Mouse (Mus musculus) gonadal fat pad, adult 2 months (tissue): ENCODE measurements around the gene Vcp. TPM values are rescaled to one million over a fixed set of nuclear protein-coding genes. Genes with fewer than 3 reads are reported as not detected.

Experiments used
- DNase-seq: peaks from one replicate; pipeline ENCODE4 v3.0.0-alpha.2; 2012; ENCODE audit warnings: low read depth
- polyA plus RNA-seq: library from polyadenylated mRNA; depleted of rRNA; stranded (reverse); fragments of >200 nt; gene quantifications from 2 replicates; pipeline ENCODE4 v1.2.3, GENCODE M21; 2012; rRNA removed

Vcp gene
- polyA plus RNA-seq, result 142 and 179 TPM in 2 replicates

DNA sequence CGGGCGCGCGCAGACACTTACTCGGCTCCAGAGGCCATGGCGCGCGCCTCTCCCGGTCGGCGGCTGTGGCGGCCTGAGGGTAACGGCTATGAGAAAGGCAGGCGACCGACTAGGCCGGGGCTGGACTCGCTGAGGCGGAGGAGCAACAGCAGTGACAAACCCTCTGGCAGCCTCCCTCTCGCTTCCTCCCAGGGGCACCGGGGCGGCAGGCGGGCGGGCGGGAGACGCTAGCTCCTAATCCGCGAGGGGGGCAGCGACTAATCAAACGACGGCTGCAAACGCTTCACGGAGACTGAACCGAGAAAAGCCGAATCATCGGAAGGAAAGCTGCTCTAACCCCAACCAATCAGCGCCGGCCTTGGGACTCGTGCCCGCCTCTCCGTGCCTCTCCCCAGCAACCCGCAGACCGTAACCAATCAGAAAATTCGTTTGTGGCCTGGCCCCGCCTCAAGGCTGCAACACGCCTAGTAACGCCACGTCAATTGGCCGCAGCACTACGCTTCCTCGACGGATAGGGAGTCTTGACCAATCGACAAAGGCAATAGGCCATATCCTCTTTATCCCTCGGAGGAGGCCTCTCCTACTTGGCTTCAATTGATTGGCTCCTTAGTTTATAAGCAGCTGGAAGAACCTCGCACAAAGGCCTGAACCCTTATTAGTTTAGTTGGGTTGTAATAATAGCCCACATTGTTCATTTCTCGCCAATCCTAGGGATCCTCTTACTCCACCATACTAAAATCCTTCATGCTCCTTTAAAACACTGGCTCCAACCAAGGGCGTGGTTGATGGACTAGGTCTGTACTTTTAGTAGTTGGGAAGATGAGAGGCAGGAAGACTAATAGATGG, at the start of gene Vcp:
TSS of gene Vcp (minus strand) at position 367 of the 846 bp plus-strand sequence.
- peak; percentile 95 for DNase-seq

DNA sequence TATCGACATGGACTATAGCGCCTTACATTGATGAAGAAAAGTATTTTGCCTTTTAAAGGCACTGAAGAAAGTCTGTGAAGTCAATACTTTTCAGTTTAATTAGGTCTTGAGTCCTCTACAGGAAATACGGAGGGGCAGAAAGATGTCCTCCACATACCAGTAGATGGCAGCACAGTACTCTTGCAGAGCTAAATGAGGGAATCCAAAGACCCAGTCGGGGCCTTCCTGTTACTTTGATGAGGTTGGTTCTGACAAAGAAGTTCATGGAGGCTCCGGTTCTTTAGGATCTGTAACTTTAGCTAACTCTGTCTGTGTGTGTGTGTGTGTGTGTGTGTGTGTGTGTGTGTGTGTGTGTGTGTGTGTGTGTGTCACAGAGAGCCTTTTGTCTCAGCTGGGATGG, 46.9 kb upstream of the Vcp start:
- no peak for DNase-seq

DNA sequence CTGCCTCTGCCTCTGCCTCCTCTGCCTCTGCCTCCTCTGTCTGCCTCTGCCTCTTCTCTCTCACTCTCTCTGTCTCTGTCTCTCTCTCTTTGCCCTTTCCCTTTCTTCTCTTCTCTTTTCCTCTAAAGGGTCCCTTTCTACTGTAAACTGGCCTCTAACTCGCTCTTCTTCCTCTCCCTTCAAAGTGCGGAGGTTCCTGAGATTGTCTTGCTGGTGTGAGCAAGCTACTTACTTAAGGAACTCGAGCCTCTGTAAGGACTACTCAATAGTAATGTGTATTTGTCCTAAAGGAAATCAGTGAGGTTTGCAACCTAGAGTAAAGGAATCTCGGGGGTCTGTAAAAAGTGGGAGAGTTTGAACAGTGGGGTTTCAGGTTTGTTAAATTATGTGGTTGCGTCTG, 46.3 kb upstream of the Vcp start:
- DNase-seq, result no peak

DNA sequence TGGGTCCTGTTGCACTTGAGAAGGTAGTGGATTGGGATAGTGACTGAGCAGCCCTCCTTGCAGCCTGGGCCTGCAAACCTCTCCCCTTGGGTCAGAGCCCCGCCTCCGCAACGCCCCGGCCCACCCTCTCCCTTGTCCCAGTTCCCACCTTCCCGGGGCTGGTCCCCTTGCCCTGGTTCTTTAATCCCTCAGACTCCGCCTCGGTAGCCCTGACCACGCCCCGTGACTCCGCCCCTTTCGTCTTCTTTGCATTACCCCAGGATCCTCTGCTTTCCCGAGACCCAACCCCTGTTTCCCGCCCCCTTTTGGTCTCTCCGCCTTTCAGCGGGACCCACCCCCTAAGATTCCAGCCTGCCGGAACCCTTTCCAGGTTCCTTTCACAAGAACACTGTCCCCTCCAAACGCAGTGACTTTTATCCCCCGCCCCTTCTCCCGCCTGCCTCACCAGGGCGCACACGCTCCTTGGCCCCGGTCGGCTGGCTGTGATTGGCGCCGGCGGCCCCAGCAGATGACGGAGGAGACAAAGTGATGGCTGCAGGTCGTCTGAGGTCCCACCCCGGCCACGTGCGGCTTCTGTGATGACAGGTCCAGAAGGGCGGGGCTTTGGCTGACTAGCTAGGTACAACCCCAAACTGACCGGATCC, 45.5 kb upstream of the Vcp start, which contains the start of gene Fam214b:
TSS of gene Fam214b (minus strand) at position 562 of the 644 bp plus-strand sequence.
- DNase-seq, result peak; percentile 75

DNA sequence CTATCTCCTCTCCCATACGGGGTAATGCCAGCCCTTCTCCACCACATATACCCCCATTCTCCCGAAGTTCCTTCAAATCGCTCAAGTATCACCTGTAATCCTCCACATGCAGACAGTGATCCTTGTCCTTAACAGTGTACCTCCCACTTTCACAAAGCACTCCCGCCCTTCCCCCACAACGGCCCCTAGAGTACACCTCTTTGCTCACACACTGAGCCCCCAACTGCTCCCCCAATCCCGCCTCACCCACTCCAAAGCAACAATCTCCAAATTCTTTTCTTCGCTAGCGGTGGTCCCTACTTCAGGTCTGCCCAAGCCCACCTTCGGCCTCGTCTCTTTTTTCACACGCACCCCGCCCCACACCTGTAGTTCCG, 45.0 kb upstream of the Vcp start:
- no peak for DNase-seq

DNA sequence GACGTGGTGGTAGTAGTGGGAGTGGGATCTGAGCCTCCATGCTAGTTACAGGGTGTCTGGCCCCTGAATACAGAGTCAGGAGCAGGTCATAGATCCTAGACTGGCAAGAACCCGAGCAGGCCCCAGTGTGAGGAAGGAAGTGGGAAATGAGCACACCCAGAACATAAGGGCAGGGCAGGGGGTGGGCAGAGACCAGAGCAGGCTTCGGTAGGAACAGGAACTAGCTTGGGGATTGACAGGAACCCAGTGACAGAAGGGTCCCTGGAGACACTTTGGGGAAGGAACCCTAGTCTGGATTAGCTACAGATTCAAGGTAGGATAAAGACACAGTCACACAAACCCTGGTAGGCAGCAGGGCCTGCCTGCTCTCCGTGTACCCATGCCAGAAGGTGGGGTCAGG, 44.4 kb upstream of the Vcp start:
- DNase-seq, result no peak

DNA sequence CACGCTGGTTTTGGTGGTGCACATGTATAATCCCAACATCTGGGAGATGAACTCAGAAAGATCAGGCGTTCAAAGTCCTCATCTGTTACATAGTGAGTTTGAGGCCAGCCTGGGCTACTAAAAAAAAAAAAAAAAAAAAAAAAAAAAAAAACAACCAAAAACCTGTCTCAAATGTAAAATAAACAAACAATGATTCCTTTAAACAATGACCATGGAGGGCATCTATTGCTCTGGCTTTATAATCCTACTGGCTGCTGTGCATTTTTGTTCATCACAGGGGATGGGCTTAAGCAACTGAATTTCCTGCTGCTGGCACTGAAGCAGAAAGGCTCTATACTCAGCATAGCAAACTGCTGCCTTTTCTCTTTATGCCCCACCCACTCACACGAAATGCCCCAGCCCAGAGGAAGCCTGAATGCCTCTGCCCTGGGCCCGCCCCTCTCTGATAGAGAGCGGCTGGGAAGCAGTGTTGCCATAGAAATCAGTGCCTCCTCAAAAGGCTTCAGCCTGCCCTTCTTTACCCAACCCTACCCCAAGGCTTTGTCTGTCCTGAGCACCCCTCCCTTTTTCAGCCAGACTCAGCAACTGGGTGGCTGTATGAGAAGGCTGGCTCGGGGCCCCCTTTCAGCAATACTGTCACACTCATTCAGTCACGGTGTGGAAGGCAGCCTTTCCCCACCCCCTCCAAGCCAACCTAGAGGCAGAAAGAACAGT, 43.5 kb upstream of the Vcp start:
- DNase-seq, result no peak

DNA sequence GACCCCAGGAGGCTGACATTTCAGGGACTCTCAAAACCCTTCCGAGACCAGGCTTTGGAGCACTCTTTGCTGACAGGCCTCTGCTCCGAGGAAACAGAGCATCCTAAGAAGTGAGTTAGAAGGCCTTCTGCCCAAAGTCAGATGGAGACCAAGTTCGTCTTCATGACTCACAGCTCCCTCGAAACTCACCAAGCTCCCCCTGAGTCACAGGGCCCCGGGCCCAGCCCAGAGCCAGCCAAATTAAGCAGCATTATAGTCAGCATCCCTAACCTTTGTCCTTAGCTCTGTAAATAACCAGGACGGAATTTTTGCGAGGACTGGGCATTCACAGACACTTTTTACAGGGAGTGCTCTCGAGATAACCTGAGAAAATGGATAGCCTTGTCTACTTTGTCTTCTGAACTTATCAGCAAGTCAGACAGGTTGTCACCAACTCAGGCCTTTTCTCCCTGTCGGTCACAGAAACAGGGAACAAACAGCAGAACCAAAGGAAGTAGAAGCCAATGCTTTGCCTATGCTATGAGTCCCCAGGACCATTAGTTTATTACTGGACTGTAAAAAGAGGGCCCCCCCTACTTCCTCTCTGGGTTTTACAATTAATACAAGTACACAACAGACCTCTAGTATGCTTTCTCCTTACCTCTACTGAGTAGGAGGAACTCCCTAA, 40.7 kb upstream of the Vcp start:
- DNase-seq, result no peak

DNA sequence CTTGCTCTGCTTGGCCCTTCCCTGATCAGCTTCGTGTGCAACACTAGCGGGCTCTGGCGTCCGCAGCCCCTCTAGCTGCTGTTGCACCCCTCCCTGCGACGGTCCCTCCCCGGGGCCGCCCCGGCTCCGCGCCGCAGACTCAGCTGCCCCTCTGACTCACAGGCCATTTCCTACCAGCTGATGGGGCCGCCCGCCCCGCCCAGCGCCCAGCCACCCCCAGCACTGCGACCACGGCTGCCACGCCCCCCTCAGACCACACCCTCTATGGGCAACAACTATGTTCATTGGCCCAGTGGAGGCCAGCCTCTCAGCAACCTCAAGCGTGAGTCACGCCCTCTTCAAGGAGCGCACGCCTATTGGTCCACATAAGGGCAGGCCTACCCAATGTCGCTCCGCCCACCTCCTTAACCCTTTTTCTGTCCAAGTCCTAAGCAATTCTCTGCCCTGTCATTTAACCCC, 39.8 kb upstream of the Vcp start:
- DNase-seq, result no peak

DNA sequence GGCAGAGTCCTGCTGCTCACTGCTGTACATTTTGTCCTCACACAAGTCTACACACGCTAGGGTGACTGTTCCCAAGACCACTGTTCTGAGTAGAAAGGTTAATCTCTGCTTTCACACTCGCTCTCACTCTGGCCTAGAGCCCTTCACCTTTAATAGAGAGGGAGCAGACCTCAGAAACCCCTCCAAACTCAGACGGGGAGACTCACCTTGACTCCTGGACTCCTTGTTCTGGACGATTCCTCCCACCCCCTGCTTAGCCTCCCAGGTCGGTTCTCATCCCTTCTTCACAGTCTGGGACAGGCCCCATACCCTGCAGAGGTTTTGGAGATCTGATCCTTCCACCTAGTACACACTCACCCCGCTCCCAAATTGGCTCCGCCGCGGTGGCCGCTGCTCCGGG, 39.3 kb upstream of the Vcp start:
- no peak for DNase-seq

DNA sequence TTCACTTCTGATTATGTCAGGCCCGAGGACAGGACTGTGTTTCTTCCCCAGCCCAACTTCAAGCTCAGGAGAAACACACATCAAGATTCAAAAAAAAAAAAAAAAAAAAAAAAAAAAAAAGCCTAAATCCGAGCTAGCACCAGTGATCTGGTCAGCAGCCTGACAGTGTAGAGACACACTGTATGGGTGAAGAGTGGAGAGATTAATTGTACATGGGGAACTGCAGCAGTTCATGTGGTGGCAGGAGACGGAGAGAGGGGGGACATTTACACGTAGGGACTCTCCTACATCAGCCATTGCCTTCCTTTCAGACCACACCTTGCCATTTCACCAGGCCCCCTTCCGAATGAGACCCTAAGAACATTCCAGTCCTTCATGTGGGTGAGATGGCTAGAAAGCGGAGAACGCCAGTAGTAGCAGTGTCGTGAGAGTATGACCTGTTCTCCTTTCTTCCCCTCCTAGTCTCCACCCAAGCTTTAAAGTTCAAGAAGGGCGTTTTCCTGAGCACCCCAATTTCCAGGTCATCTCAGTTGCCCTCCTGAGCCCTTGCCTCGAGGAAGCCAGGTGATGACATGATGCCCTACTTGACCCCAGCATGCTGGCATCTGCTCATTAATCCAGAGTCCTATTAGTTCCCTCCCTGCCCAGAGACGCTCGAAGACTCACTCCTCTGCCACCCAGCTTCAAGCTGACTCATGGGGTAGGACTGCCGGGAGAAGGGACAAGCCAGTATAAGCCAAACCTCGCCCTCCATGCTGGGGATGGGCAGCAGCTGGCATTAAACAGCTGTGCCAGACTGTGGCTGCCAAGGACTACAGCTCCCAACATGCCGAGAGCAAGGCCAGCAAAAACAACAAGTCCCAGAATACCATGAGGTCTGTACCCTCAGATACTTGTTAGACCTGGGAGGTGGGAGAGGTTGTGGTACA, 38.5 kb upstream of the Vcp start:
- no peak for DNase-seq

DNA sequence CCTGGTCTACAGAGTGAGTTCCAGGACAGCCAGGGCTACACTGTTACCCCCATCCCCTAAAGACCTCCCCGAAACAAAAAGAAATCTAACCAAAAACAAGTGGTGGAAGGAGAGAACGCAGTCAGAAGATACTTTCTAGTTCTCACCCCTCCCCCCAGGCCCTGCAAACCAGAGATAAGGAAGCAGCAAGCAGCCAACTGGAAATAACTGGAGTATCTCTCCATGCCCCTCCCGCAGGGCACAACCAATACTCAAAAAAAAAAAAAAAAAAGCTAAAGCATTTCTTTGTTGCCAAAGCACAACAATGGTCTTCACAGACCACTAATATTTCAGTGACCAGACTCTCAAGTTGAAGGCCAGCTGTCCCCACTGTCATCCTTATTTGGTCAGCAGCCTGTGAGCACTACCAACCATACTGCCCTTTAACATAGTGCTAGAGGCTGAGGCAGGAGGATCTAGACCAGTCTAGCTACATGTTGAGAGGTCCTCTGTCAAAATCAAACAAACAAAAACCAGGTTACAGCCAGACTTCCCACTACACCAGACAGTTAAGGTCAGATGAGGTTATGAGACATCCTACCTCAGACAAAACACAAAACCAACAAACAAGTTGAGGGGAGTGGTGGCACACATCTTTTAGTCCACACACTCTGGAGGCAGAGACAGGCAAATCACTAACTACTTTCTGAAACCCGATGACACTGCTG, 37.7 kb upstream of the Vcp start:
- no peak for DNase-seq

DNA sequence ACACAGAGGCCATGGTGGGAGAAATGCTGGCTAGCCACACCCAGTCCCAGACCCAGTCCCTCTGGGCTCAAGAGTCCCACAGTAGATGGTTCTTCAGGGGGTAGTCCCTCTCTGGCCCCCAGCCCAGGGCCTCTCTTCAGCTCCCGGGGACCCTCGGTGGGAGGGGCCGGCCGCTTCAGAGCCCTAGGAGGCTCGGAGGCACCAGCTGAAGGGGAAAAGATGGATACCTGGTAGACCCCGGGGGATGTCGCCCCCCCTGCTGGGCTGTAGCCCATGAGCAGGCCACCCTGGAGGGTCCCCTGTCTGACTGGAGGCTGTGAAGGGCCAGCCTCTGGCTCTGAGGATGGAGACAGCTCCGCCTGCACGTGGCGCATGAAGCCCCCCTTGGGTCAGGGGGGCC, 36.0 kb upstream of the Vcp start:
- no peak for DNase-seq

DNA sequence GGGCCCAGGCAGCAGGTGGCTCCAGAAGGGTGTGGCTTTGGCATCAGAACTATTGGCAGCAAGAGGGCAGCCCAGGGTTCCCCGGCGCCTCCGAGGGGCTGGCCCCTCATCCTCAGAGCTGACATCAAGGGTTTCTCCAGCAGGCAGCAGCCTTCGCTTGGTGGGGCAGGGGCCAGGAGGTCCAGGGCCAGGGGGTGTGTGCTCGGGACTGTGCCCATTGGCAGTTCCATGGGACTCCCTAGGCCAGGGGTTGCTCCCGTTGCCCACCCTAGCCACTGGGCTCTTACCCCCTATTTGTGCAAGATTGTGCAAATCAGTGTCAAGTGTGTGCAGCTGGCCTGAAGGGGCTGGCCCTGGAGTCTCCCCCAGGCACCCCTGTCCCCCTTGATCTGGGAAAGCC, 35.5 kb upstream of the Vcp start:
- no peak for DNase-seq

DNA sequence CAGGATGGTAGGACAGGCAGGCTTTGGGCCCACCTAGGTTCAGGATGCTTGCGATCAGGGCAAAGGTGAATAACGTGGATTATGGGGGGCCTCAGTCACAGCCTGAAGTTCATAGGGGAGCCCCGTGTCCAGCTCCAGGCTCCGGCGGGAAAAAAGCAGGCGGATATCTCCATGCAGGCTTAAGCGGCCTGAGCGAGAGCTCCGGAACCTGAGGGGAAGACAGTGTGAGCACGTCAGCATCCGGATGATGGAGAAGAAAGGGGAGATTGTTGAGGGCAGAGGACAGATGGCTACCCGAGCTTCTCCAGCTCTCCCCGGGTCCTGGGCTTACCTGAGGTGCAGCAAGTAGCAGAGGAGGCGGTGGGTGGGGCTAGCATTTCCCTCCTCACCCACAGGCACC, 33.2 kb upstream of the Vcp start:
- DNase-seq, result no peak

DNA sequence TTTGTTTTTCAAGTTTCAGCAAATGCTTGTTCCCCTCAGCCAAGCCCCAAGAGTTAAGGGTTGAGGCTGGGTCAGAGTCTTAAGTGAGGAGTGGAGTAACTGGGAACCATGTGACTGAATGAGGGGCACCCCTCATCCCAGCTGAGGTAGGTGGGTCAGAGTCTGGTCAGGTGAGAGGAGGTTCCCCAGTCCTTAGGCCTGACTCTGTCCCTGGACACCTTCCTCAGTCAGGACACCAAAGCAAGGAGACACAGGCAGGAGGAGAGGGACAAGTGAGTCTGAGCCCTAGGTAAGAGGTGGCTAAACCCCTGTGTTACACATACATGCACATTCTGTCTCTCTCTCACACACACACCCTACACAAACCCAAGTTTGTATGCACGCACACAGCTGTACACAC, 32.2 kb upstream of the Vcp start:
- DNase-seq, result no peak

DNA sequence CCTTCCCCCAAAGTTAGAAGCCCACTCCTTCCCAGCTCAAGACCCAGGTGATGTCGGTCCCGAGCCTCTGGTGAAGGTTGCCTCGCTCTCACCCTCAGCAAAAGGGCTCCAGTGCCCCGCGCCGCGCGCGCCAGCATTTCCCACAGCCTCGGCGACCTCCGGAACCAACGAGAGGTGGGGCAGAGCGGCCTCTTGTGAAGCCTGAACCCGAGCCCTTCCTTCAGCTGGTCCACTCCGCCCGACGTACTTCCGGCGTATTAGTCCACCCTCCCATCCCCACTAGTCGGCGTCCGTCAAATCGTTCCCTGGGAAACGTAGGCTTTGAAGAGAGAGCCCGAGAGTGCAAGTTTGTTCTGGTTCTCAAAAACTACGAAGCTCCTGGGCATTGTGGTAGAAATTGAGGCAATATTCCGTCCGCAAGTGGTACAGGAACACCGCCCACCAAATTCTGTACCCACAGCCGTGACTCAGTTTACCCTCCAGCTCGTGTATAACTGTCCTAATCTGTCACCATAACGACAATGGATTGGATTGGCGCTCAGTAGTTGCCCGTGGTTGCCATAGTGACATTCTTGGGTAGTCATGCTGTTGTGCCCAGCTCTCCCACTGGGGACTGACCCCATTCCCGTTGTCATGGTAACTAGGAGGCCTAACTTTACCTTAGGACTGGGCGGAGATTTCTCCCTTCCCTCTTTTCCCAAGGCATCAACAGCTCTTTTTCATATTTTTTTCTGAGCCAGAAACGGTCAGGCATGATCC, 31.1 kb upstream of the Vcp start, which contains the start of gene Stoml2:
TSS of gene Stoml2 (minus strand) at position 474 of the 759 bp plus-strand sequence.
- DNase-seq, result no peak

DNA sequence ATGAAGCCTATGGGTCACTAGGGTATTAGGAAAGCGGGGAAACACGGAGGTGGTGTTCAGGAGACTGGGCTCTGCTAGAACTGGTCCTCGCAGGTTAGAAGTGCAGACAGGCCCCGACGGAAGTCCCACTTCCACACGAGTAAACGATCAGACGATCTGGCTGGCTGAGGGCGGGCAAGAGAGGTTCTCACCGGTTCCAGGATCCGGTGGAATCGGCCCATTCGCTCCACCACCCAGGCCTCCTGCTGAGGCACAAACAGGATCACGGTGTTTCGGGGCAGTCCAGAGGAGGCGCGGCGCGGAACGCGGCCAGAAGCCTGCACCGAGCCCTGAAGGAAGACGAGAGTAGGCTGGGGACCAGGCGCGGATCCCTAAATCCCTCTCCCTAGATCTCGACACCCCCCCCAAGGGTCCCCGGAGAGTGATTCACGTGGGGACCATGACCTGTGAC, 30.5 kb upstream of the Vcp start:
- no peak for DNase-seq

DNA sequence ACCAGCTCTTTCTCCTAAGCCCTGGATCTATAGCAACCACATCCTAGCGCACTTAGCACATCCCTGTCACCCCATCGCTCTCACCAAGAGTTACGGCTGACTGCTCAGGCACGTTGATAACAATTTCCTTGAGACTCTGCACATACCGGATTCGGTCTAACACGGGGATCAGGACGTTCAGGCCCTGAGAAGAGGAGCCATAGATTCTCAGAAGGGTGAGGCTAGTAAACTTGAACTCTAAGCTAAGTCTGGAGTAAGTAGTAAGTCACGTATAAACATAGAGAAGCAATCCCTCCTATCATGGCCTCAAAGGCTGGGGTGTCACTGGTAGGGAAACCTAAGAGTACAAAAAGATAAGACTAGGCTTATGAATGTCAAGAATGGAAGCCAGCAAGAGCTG, 30.0 kb upstream of the Vcp start:
- DNase-seq, result no peak
